Mouse (Mus musculus): ENCODE measurements around the gene Plac1. TPM values are rescaled to one million over a fixed set of nuclear protein-coding genes. Genes with fewer than 3 reads are reported as not detected.
"Not testable (repeated sequence)": the region's sequence is repeated elsewhere in the genome, so short reads cannot be mapped to it uniquely, and the experiment has no call there.

Plac1 gene
- polyA plus RNA-seq, 1 experiment from 2014 or later, result 6.6 TPM

- no peaks in the 10 kb centered on the region for H3K9me3 ChIP-seq (replicated peaks; ENCODE audit: control insufficient read depth, low read length)
- no peak overlapping the region for H3K4me3 ChIP-seq (ENCODE audit: low read depth, low read length)
- no peaks in the 10 kb centered on the region for H3K27me3 ChIP-seq (ENCODE audit: control insufficient read depth, insufficient read depth, low read length)
- H3K4me2 ChIP-seq (ENCODE audit: low read depth, low read length), result no peak overlapping the region
- no peak overlapping the region for H3K27ac ChIP-seq (replicated peaks; ENCODE audit: low read depth, low read length)
- no peaks in the 10 kb centered on the region for H3K36me3 ChIP-seq (replicated peaks; ENCODE audit: control insufficient read depth, insufficient read depth, low read depth, low read length)
- no peak overlapping the region for H3K9ac ChIP-seq (replicated peaks; ENCODE audit: low read length)
- no peaks in the 10 kb centered on the region; the same call in 1 of the 2 replicates for H3K4me1 ChIP-seq (ENCODE audit: control insufficient read depth, insufficient read depth, low read length)
- DNase-seq (ENCODE audit: low spot score) (peak; percentile 46), ATAC-seq (replicated peaks; ENCODE audit: insufficient number of reproducible peaks, low FRiP score, low TSS enrichment, low read depth) (no peak)
- WGBS, result 42% methylated on average over 5 of the region's 5 CpGs
Observed at GRCm38 (mm10) chrX:53039651-53040050, 200.3 kb downstream of the Plac1 start.

DNA sequence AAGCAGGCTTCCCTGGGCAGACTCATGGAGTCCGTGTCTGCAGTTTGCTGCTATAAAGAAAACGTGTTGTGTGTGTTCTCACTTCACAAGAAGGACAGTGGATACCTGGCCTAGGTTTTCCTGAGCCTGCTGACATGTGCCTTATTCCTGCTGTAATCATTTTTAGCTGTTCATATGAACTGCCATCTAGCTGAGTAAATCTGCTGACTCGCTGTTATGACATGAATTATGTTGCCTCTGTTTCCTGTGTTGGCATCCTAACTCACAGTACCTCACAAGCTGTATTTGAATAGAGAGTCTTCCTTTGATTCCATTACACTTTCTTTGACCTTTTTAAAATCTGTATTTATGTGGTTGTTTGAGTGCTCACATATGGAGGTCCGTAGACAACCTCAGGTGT, 201.7 kb downstream of the Plac1 start:
- no peak overlapping the region for H3K4me3 ChIP-seq (ENCODE audit: low read depth, low read length)
- H3K4me2 ChIP-seq (ENCODE audit: low read depth, low read length), result no peak overlapping the region
- H3K4me1 ChIP-seq (ENCODE audit: control insufficient read depth, insufficient read depth, low read length), result no peaks in the 10 kb centered on the region; the same call in 1 of the 2 replicates
- H3K36me3 ChIP-seq (replicated peaks; ENCODE audit: control insufficient read depth, insufficient read depth, low read depth, low read length), result no peaks in the 10 kb centered on the region
- H3K9ac ChIP-seq (replicated peaks; ENCODE audit: low read length), result no peak overlapping the region
- H3K27ac ChIP-seq (replicated peaks; ENCODE audit: low read depth, low read length), result no peak overlapping the region
- ATAC-seq (replicated peaks; ENCODE audit: insufficient number of reproducible peaks, low FRiP score, low TSS enrichment, low read depth) (no peak), DNase-seq (ENCODE audit: low spot score) (no peak)
- 89% methylated on average over 4 of the region's 4 CpGs for WGBS
- no peaks in the 10 kb centered on the region for H3K9me3 ChIP-seq (replicated peaks; ENCODE audit: control insufficient read depth, low read length)
- no peaks in the 10 kb centered on the region for H3K27me3 ChIP-seq (ENCODE audit: control insufficient read depth, insufficient read depth, low read length)

- DNase-seq (ENCODE audit: low spot score), result no peak
- 69% methylated on average over 5 of the region's 5 CpGs for WGBS
- no peak overlapping the region for H3K4me2 ChIP-seq (ENCODE audit: low read depth, low read length)
- H3K4me3 ChIP-seq (ENCODE audit: low read depth, low read length), result no peak overlapping the region
- H3K27me3 ChIP-seq (ENCODE audit: control insufficient read depth, insufficient read depth, low read length), result no peaks in the 10 kb centered on the region
- no peak for ATAC-seq (replicated peaks; ENCODE audit: insufficient number of reproducible peaks, low FRiP score, low TSS enrichment, low read depth)
- no peak overlapping the region for H3K27ac ChIP-seq (replicated peaks; ENCODE audit: low read depth, low read length)
- no peaks in the 10 kb centered on the region for H3K36me3 ChIP-seq (replicated peaks; ENCODE audit: control insufficient read depth, insufficient read depth, low read depth, low read length)
- no peaks in the 10 kb centered on the region for H3K4me1 ChIP-seq (ENCODE audit: control insufficient read depth, insufficient read depth, low read length)
- H3K9me3 ChIP-seq (replicated peaks; ENCODE audit: control insufficient read depth, low read length), result no peaks in the 10 kb centered on the region
- H3K9ac ChIP-seq (replicated peaks; ENCODE audit: low read length), result no peak overlapping the region
Observed at GRCm38 (mm10) chrX:53029559-53029958, 210.4 kb downstream of the Plac1 start.

GRCm38 (mm10) chrX:53025471-53026223, 214.3 kb downstream of the Plac1 start:
- ATAC-seq (replicated peaks; ENCODE audit: insufficient number of reproducible peaks, low FRiP score, low TSS enrichment, low read depth), result no peak
- H3K27me3 ChIP-seq (ENCODE audit: control insufficient read depth, insufficient read depth, low read length), result no peaks in the 10 kb centered on the region
- no peak overlapping the region for H3K9ac ChIP-seq (replicated peaks; ENCODE audit: low read length)
- H3K27ac ChIP-seq (replicated peaks; ENCODE audit: low read depth, low read length), result no peak overlapping the region
- H3K36me3 ChIP-seq (replicated peaks; ENCODE audit: control insufficient read depth, insufficient read depth, low read depth, low read length), result no peaks in the 10 kb centered on the region
- 55% methylated on average over 11 of the region's 11 CpGs for WGBS
- H3K9me3 ChIP-seq (replicated peaks; ENCODE audit: control insufficient read depth, low read length), result no peaks in the 10 kb centered on the region
- DNase-seq (ENCODE audit: low spot score), result no peak
- no peak overlapping the region for H3K4me2 ChIP-seq (ENCODE audit: low read depth, low read length)
- no peaks in the 10 kb centered on the region for H3K4me1 ChIP-seq (ENCODE audit: control insufficient read depth, insufficient read depth, low read length)
- H3K4me3 ChIP-seq (ENCODE audit: low read depth, low read length), result no peak overlapping the region

GRCm38 (mm10) chrX:53024268-53024667, 215.6 kb downstream of the Plac1 start:
- H3K4me3 ChIP-seq (ENCODE audit: low read depth, low read length); H3K27me3 ChIP-seq (ENCODE audit: control insufficient read depth, insufficient read depth, low read length); H3K4me1 ChIP-seq (ENCODE audit: control insufficient read depth, insufficient read depth, low read length); H3K36me3 ChIP-seq (replicated peaks; ENCODE audit: control insufficient read depth, insufficient read depth, low read depth, low read length); ATAC-seq (replicated peaks; ENCODE audit: insufficient number of reproducible peaks, low FRiP score, low TSS enrichment, low read depth); H3K27ac ChIP-seq (replicated peaks; ENCODE audit: low read depth, low read length); H3K9me3 ChIP-seq (replicated peaks; ENCODE audit: control insufficient read depth, low read length); H3K9ac ChIP-seq (replicated peaks; ENCODE audit: low read length); H3K4me2 ChIP-seq (ENCODE audit: low read depth, low read length): not testable (repeated sequence)
- peak; percentile 55 for DNase-seq (ENCODE audit: low spot score)
- 15% methylated on average over 3 of the region's 3 CpGs for WGBS

DNA sequence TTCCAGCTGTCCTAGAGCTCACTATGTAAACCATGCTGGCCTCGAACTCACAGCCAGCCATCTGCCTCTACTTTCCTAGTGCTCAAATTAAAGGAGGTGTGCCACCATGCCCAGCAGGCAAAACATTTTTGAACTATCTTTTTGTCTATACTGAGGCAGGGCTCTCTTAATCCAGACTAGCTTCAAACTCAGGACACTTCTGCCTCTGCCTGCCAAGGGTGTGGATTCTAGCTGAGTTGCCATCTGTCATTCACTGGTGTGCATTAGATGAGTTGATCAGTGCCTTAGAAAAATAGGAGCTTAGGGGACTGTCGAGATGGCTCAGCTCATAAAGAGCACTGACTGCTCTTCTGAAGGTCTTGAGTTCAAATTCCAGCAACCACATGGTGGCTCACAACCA, 216.9 kb downstream of the Plac1 start:
- H3K27me3 ChIP-seq (ENCODE audit: control insufficient read depth, insufficient read depth, low read length), result no peaks in the 10 kb centered on the region
- H3K4me2 ChIP-seq (ENCODE audit: low read depth, low read length), result no peak overlapping the region
- no peaks in the 10 kb centered on the region for H3K4me1 ChIP-seq (ENCODE audit: control insufficient read depth, insufficient read depth, low read length)
- no peak for ATAC-seq (replicated peaks; ENCODE audit: insufficient number of reproducible peaks, low FRiP score, low TSS enrichment, low read depth)
- DNase-seq (ENCODE audit: low spot score), result no peak
- WGBS, result 85% methylated on average over 2 of the region's 2 CpGs
- no peak overlapping the region for H3K9ac ChIP-seq (replicated peaks; ENCODE audit: low read length)
- H3K36me3 ChIP-seq (replicated peaks; ENCODE audit: control insufficient read depth, insufficient read depth, low read depth, low read length), result no peaks in the 10 kb centered on the region
- H3K27ac ChIP-seq (replicated peaks; ENCODE audit: low read depth, low read length), result no peak overlapping the region
- H3K4me3 ChIP-seq (ENCODE audit: low read depth, low read length), result no peak overlapping the region
- H3K9me3 ChIP-seq (replicated peaks; ENCODE audit: control insufficient read depth, low read length), result no peaks in the 10 kb centered on the region

MicroRNA genes within 50 kb of the gene (microRNA counts, 519-probe panel; counts per million panel counts)
- microRNA mmu-miR-322, result 4,618 counts per million, percentile 79 among the panel's probes with 10 or more counts
- microRNA mmu-miR-351, result 3,615 counts per million, percentile 54 among the panel's probes with 10 or more counts
- microRNA mmu-miR-450a-3p, result not detected
- 5,092 counts per million, percentile 87 among the panel's probes with 10 or more counts for microRNA mmu-miR-450a-5p
- 2,515 counts per million, percentile 22 among the panel's probes with 10 or more counts for microRNA mmu-miR-450b-3p
- not detected for microRNA mmu-miR-450b-5p
- 2,443 counts per million, percentile 22 among the panel's probes with 10 or more counts for microRNA mmu-miR-503
- microRNA mmu-miR-542-3p, result 2,443 counts per million, percentile 22 among the panel's probes with 10 or more counts
- 3,096 counts per million, percentile 40 among the panel's probes with 10 or more counts for microRNA mmu-miR-542-5p

Small RNAs within 50 kb of the gene (microRNA-seq; reads per million reads assigned to microRNA genes)
- gene Mir322 (ENCODE audit: borderline number of aligned reads) (33,234 reads per million, percentile 98 among the genes with 10 or more reads in this experiment), gene Mir351 (ENCODE audit: borderline number of aligned reads) (4,460 reads per million, percentile 86 among the genes with 10 or more reads in this experiment), gene Mir450-1 (ENCODE audit: borderline number of aligned reads) (45.6 reads per million, percentile 31 among the genes with 10 or more reads in this experiment), gene Mir450-2 (ENCODE audit: borderline number of aligned reads) (12.2 reads per million, percentile 14 among the genes with 10 or more reads in this experiment), gene Mir450b (ENCODE audit: borderline number of aligned reads) (318 reads per million, percentile 58 among the genes with 10 or more reads in this experiment), gene Mir503 (ENCODE audit: borderline number of aligned reads) (1,387 reads per million, percentile 74 among the genes with 10 or more reads in this experiment), gene Mir542 (ENCODE audit: borderline number of aligned reads) (1,008 reads per million, percentile 71 among the genes with 10 or more reads in this experiment)

Other genes with a start within 250 kb of the Plac1 start
- 10.6 and 12.6 TPM in 2 replicates for gene Fam122b, start 29.7 kb upstream of the Plac1 start, polyA plus RNA-seq (2014; fragmentation: Nextera tagmentation; extraction: Ambion mirVana)
- not detected in 2 replicates for gene Fam122c, start 33.3 kb upstream of the Plac1 start, polyA plus RNA-seq (2014; fragmentation: Nextera tagmentation; extraction: Ambion mirVana)
- gene Mospd1, start 130.4 kb upstream of the Plac1 start, polyA plus RNA-seq (2014; fragmentation: Nextera tagmentation; extraction: Ambion mirVana), result 61.4 and 61.6 TPM in 2 replicates
- not detected in 2 replicates for gene Etd, start 194.8 kb upstream of the Plac1 start, polyA plus RNA-seq (2014; fragmentation: Nextera tagmentation; extraction: Ambion mirVana)